Mouse (Mus musculus) intestine, postnatal 0 days (tissue): Measurements from ENCODE around the gene Irf2bp2. TPM values are rescaled to one million over a fixed set of nuclear protein-coding genes. Genes with fewer than 3 reads are reported as not detected.

ENCODE experiments used
- ATAC-seq: fragments of 200-750 bp; cut with Nextera tagmentation; 2 replicates; pipeline ENCODE4 v1.8.0; 2017; ENCODE audit warnings: mild to moderate bottlenecking, moderate TSS enrichment, moderate library complexity
- H3K27ac ChIP-seq: fragments of 300-500 bp; sonication (generic); 2 replicates; pipeline ENCODE4 v1.5.1; 2014; ENCODE audit warnings: mild to moderate bottlenecking, low read depth, low read length, moderate library complexity
- H3K27me3 ChIP-seq: fragments of 300-500 bp; sonication (generic); replicated peaks from 2 replicates; pipeline ENCODE4 v1.6.1; 2014; ENCODE audit warnings: low read length, mixed read lengths; ENCODE audit not compliant: control insufficient read depth, insufficient read depth
- H3K36me3 ChIP-seq: fragments of 300-500 bp; sonication (generic); 2 replicates; pipeline ENCODE4 v1.6.1; 2014; ENCODE audit warnings: mild to moderate bottlenecking, moderate library complexity; ENCODE audit not compliant: control insufficient read depth, insufficient read depth
- H3K4me1 ChIP-seq: fragments of 300-500 bp; sonication (generic); replicated peaks from 2 replicates; pipeline ENCODE4 v1.6.1; 2014; ENCODE audit warnings: antibody characterized with exemption, low read length, mixed read lengths; ENCODE audit not compliant: control insufficient read depth, insufficient read depth
- H3K4me2 ChIP-seq: fragments of 300-500 bp; sonication (generic); replicated peaks from 2 replicates; pipeline ENCODE4 v1.6.1; 2014; ENCODE audit warnings: low read depth, mild to moderate bottlenecking, moderate library complexity
- H3K4me3 ChIP-seq: fragments of 300-500 bp; sonication (generic); 2 replicates; pipeline ENCODE4 v1.5.1; 2014; ENCODE audit warnings: low read depth, low read length
- H3K9ac ChIP-seq: fragments of 300-500 bp; sonication (generic); 2 replicates; pipeline ENCODE4 v1.6.1; 2014; ENCODE audit warnings: mild to moderate bottlenecking, low read depth, low read length
- H3K9me3 ChIP-seq: fragments of 300-500 bp; sonication (generic); 2 replicates; pipeline ENCODE4 v1.6.1; 2016; ENCODE audit warnings: mixed run types; ENCODE audit not compliant: control insufficient read depth
- CTCF ChIP-seq: sonication (generic); IDR thresholded peaks from 2 replicates; pipeline ENCODE4 v1.5.1; 2016; ENCODE audit warnings: low read depth, mild to moderate bottlenecking, control low read depth, antibody characterized with exemption, moderate library complexity
- WGBS: fragments of 180-500 bp; shearing (Covaris S2); extraction: QIAGEN DNeasy Blood & Tissue Kit; methylation state at CpG from one replicate; pipeline ENCODE4 v1.1.7; 2014; 5-methylcytosine and 5-hydroxymethylcytosine counted together
- polyA plus RNA-seq: library from polyadenylated mRNA; unstranded; fragments of >200 nt; fragmentation: Nextera tagmentation; extraction: Ambion mirVana; gene quantifications from 2 replicates; pipeline ENCODE4 v1.2.1, GENCODE M21; 2015

Gene Irf2bp2
- polyA plus RNA-seq, 1 experiment from 2014 or later: 13.3 TPM

DNA sequence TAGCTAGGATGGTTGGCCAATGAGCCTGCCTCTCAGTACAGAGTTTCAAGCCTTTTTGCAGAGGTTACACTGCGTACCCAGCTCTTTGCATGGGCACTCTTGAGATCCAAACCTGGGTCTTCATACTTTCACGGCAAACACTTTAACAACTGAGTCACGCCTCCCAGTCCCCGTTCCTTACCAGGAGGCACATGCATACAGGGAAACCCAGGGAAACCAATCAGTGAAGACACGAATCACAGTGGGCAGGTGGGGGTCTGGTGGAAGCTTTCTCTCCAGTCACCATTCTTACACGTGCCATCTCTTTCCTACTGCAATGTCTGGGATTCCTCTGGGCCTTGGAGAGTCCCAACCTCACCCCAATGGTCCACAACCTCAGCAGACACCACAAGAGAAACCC, 12.1 kb downstream of the Irf2bp2 start:
- WGBS: 99% methylated on average over 6 of the region's 6 CpGs
- no peak for TF ChIP-seq CTCF

DNA sequence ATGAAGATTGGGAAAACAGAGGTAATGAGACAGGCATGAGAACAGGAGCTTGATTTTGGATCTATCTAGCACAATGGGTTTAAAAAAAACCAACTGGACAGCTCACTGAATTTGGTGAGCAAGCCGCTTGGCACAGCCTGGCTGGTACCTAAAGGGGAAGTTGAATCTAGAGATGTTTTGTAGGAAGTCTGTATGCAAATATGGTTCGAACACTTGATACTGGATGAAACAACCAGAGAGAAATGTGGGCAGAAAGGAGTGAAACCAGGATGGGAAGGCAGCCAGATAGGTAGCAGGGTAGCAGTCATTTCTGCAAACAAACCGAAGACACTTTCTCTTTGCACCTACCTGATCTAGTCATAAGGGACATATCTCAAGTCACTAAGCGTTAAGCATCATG, 13.0 kb downstream of the Irf2bp2 start:
- no peak for ATAC-seq
- H3K9me3 ChIP-seq: no peaks in the 10 kb centered on the region
- H3K36me3 ChIP-seq: no peaks in the 10 kb centered on the region
- peaks cover 4% of the 10 kb centered on the region; the same call in 1 of the 2 replicates for H3K4me1 ChIP-seq
- WGBS: 95% methylated on average over 4 of the region's 4 CpGs
- no peaks in the 10 kb centered on the region for H3K27me3 ChIP-seq
- no peak overlapping the region for H3K27ac ChIP-seq
- H3K9ac ChIP-seq: no peak overlapping the region
- no peak for TF ChIP-seq CTCF
- no peak overlapping the region for H3K4me3 ChIP-seq
- H3K4me2 ChIP-seq: no peak overlapping the region

More for the DNA sequence above, 12.1 kb downstream of the Irf2bp2 start:
- no peak overlapping the region for H3K27ac ChIP-seq
- H3K4me1 ChIP-seq: peaks cover 4% of the 10 kb centered on the region; the same call in 1 of the 2 replicates
- no peaks in the 10 kb centered on the region for H3K27me3 ChIP-seq
- H3K36me3 ChIP-seq: peaks cover 3% of the 10 kb centered on the region
- no peak overlapping the region for H3K9ac ChIP-seq
- no peak for ATAC-seq
- no peak overlapping the region for H3K4me2 ChIP-seq
- no peak overlapping the region for H3K4me3 ChIP-seq
- H3K9me3 ChIP-seq: no peaks in the 10 kb centered on the region

DNA sequence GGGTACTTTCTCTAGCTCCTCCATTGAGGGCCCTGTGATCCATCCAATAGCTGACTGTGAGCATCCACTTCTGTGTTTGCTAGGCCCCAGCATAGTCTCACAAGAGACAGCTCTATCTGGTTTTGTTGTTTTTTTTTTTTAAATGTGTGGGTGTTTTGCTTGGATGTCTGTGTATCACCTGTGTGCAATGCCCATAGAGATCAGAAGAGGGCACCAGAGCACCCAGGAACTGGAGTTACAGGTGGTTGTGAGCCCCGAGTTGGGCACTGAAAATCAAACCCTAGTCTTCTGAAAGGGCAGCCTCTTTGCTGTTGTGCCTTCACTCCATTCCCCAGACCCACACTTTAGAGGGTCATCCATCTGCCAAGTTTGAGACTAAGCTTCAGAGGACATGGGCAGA, 13.7 kb downstream of the Irf2bp2 start:
- 91% methylated on average over 1 of the region's 1 CpGs for WGBS

DNA sequence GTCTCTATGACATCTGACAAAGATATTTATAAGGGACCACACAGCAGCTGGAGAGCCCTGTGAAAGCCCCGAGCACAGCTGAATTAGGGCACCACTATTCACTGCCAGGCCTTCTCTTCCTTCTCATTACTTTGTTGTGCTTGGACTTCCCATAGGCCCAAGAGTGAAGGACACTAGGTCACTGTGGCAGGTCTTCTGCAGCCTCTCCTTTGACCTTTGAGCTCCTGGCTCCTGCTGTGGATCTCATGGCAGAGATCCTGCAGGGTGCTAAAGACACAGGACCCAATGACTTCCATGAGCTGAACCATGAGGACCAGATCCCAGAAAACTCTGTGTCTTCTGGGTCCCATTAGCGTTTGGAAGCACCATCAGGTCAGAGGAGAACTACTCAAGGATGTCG, 15.1 kb downstream of the Irf2bp2 start:
- H3K4me3 ChIP-seq: no peak overlapping the region
- 92% methylated on average over 3 of the region's 3 CpGs for WGBS
- H3K36me3 ChIP-seq: no peaks in the 10 kb centered on the region
- TF ChIP-seq CTCF: no peak
- H3K9me3 ChIP-seq: no peaks in the 10 kb centered on the region
- H3K4me1 ChIP-seq: 0 out of 2 replicates have a peak, but pooled peaks cover 4% of the 10 kb centered on the region
- no peak overlapping the region for H3K9ac ChIP-seq
- no peak overlapping the region for H3K27ac ChIP-seq
- no peak for ATAC-seq
- no peaks in the 10 kb centered on the region for H3K27me3 ChIP-seq
- H3K4me2 ChIP-seq: no peak overlapping the region

More for the DNA sequence above, 13.7 kb downstream of the Irf2bp2 start:
- Histone ChIP-seq H3K36me3 (no peaks in the 10 kb centered on the region), H3K4me1 (0 out of 2 replicates have a peak, but pooled peaks cover 4% of the 10 kb centered on the region), H3K9me3 (no peaks in the 10 kb centered on the region), H3K27me3 (no peaks in the 10 kb centered on the region), H3K4me3 (no peak overlapping the region), H3K4me2 (no peak overlapping the region), H3K9ac (no peak overlapping the region), H3K27ac (no peak overlapping the region)
- ATAC-seq: no peak
- peak; percentile 44 for TF ChIP-seq CTCF

DNA sequence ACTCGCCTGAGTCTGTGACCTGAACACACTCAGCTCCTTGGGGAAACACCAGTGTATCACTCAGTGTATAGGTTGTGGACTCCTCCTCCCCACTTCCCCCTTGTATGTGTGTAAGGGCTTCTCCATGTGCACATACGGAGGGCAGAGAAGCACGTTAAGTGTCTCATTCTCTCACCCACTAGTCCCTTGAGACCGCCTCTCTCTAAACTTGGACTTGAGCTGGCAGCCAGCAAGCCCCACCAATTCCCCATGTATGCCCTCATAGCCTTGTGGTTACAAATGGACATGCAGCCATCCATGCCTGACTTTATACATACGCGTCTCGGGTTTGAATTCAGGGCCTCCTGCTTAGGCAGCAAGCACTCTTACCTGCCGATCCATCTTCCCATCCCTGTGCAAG, 16.9 kb downstream of the Irf2bp2 start:
- no peak for TF ChIP-seq CTCF
- 89% methylated on average over 8 of the region's 8 CpGs for WGBS

DNA sequence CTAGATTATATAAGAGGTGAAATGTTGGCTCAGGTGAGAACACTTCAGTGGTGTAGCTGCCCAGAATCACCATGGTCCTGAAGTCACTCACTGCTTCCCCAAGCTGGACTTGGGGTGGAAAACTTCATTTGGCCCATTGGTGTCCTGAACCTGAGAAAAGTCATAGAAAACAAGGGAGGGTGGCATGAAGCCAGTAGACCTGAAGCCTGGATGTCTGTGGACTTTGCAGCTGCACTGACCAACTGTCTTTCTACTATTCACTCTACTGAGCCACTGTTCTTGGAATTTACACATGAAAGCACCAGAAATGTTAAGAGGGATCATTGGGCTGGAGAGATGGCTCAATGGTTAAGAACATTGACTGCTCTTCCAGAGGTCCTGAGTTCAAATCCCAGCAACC, 17.7 kb downstream of the Irf2bp2 start:
- Histone ChIP-seq H3K27ac (no peak overlapping the region), H3K4me3 (no peak overlapping the region), H3K36me3 (no peaks in the 10 kb centered on the region), H3K4me2 (no peak overlapping the region), H3K27me3 (no peaks in the 10 kb centered on the region), H3K9me3 (no peaks in the 10 kb centered on the region), H3K4me1 (0 out of 2 replicates have a peak, but pooled peaks cover 4% of the 10 kb centered on the region), H3K9ac (no peak overlapping the region)
- TF ChIP-seq CTCF: no peak
- ATAC-seq: no peak

More for the DNA sequence above, 16.9 kb downstream of the Irf2bp2 start:
- no peak overlapping the region for H3K9ac ChIP-seq
- H3K36me3 ChIP-seq: no peaks in the 10 kb centered on the region
- ATAC-seq: no peak
- no peak overlapping the region for H3K27ac ChIP-seq
- H3K4me1 ChIP-seq: 0 out of 2 replicates have a peak, but pooled peaks cover 4% of the 10 kb centered on the region
- H3K4me3 ChIP-seq: no peak overlapping the region
- H3K27me3 ChIP-seq: no peaks in the 10 kb centered on the region
- no peak overlapping the region for H3K4me2 ChIP-seq
- H3K9me3 ChIP-seq: no peaks in the 10 kb centered on the region
